Mouse (Mus musculus): ENCODE data around the gene Spata16. TPM values are rescaled to one million over a fixed set of nuclear protein-coding genes. Genes with fewer than 3 reads are reported as not detected.

Gene Spata16
- polyA plus RNA-seq, 1 experiment, result not detected

DNA sequence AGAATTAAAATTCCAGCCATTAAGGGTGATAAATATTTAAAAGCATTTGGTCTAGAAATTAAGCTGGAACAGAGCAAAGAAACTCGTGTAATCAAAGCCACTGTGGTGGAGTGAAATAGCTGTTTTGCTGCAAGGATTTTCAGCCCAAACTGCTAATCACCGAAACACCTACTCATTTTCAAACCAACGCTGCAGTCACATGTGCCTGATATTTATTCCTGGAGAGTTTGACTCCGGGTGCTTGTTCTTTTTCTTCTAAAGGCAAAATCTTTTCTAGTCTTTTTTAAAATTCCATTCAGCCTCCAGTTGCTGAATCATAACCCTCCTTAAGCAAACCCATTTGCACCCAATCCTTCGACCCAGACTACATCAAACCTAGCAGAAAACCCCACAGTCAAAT lies 329.4 kb downstream of the Spata16 start:
- no peaks in the 10 kb centered on the region for H3K4me1 ChIP-seq (ENCODE audit: control insufficient read depth, insufficient read depth, low read length)
- no peak overlapping the region for H3K4me3 ChIP-seq (ENCODE audit: insufficient read depth, low read length)
- TF ChIP-seq CTCF (IDR thresholded peaks at IDR 0.05; ENCODE audit: low read depth, low read length) (no peak), POLR2A (IDR thresholded peaks at IDR 0.05; ENCODE audit: borderline replicate concordance, low read depth, low read length) (no peak)
- H3K27ac ChIP-seq (ENCODE audit: insufficient read depth, low read depth, low read length), result no peak overlapping the region

DNA sequence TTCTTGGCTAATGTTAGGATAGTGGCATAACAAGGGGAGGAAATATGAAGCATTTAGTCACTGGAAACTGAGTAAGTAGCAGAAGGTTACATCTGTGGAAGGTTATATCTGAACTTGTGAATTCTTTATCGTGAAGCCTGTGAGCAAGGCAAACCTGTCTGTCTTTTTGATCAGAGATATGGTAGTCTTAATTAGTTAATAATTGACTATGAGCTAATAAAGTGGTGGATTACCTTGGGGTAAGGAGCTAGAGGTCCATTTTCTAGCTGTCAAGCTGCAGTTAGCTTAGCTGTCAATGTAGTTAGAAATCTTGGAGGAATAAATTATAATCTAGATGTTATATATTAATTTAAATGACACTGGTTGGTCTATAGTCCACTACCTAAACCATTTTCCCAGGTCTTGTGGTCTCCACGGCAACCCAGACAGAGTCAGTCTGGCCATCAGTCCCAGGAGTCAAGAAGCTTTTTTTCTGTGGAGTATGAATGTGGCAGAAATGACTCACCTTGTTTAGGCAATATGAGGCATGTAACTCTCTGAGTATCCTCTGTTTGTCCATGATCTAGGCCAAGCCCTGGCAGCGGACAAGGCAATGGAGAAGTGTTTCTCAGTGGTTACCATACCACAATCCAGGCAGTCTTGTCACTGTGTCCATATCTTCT lies 331.6 kb downstream of the Spata16 start:
- no peak overlapping the region for H3K4me3 ChIP-seq (ENCODE audit: insufficient read depth, low read length)
- no peak overlapping the region for H3K27ac ChIP-seq (ENCODE audit: insufficient read depth, low read depth, low read length)
- TF ChIP-seq POLR2A (IDR thresholded peaks at IDR 0.05; ENCODE audit: borderline replicate concordance, low read depth, low read length), result no peak
- no peak for TF ChIP-seq CTCF (IDR thresholded peaks at IDR 0.05; ENCODE audit: low read depth, low read length)
- no peaks in the 10 kb centered on the region for H3K4me1 ChIP-seq (ENCODE audit: control insufficient read depth, insufficient read depth, low read length)

DNA sequence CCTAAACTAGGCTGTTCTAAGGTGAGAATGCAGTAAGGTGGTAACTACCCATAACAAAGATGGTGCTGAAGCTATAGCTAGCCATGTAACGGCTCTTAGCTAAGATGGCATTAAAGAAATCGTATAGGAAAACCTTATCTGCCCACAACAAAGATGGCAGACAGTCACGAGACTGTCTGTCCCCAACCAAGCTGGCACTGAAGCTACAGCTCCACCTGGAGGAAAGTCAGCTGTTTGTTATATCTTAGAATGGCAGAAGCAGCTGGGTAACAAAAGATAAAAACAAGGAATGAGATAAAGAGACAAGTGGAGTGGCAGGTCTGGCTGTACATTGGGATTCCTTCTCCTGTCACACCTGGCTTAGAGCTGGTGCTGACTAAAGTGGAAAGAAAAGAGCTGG lies 333.1 kb downstream of the Spata16 start:
- no peak overlapping the region for H3K4me3 ChIP-seq (ENCODE audit: insufficient read depth, low read length)
- TF ChIP-seq CTCF (IDR thresholded peaks at IDR 0.05; ENCODE audit: low read depth, low read length) (no peak), POLR2A (IDR thresholded peaks at IDR 0.05; ENCODE audit: borderline replicate concordance, low read depth, low read length) (no peak)
- no peaks in the 10 kb centered on the region for H3K4me1 ChIP-seq (ENCODE audit: control insufficient read depth, insufficient read depth, low read length)
- no peak overlapping the region for H3K27ac ChIP-seq (ENCODE audit: insufficient read depth, low read depth, low read length)

DNA sequence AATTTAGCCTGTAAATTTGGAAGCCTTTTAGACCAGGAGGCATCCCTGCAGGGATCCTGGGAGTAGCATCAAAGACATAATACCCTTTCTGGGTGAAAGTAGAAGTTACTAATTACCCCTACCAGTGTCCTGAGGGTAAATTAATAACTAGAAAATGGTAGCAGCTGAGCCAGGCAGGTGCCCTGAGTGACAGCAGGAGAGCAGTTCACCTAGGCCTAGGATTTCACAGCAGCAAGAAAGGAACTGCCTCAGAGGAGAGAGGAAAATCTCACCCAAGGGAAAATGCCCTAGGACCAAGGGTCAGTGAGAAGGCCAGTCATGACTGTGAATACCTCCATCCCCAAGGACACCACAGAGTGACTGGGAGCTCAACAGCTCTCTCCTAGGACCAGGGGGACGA lies 333.9 kb downstream of the Spata16 start:
- TF ChIP-seq POLR2A (IDR thresholded peaks at IDR 0.05; ENCODE audit: borderline replicate concordance, low read depth, low read length), result no peak
- no peak for TF ChIP-seq CTCF (IDR thresholded peaks at IDR 0.05; ENCODE audit: low read depth, low read length)
- H3K4me1 ChIP-seq (ENCODE audit: control insufficient read depth, insufficient read depth, low read length), result no peaks in the 10 kb centered on the region
- H3K4me3 ChIP-seq (ENCODE audit: insufficient read depth, low read length), result no peak overlapping the region
- H3K27ac ChIP-seq (ENCODE audit: insufficient read depth, low read depth, low read length), result no peak overlapping the region

DNA sequence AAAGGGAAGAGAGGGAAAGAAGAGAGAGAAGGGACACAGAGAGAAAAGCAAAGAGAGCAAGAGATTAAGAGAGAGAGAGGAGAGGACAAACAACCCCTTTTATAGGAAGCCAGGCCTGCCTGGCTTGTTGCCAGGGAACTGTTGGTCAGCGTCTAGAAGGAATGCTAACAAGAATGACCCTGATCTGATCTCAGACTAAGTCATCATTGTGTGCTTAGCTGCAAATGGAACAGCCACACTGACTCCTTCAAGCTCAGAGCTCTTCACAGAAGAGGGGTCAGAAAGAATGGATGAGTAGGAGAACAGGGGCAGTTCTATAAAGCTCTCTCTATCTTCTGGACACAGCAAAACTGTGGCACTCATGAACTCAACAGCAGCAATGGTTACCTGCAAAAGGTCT lies 334.7 kb downstream of the Spata16 start:
- Histone ChIP-seq H3K27ac (ENCODE audit: insufficient read depth, low read depth, low read length) (no peak overlapping the region), H3K4me1 (ENCODE audit: control insufficient read depth, insufficient read depth, low read length) (no peaks in the 10 kb centered on the region), H3K4me3 (ENCODE audit: insufficient read depth, low read length) (no peak overlapping the region)
- TF ChIP-seq POLR2A (IDR thresholded peaks at IDR 0.05; ENCODE audit: borderline replicate concordance, low read depth, low read length) (no peak), CTCF (IDR thresholded peaks at IDR 0.05; ENCODE audit: low read depth, low read length) (no peak)

DNA sequence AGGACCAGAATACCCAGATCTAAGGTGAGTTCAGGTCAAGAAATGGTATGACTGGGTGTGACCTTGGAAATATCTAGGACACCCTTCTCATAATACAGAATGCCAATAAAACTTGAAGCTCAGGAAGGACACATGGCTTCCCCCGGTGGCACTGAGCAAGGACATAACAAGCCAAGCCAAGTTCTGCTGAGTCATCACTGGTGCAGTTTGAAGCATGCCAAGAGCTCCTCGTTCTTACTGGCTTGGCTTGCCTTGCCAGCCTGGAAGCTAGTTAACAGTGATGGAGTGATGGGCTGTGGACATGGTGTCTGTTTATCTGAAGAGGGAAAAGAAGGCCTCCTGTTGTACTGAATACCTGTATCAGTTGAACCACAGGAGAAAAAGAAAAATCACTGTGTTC lies 342.2 kb downstream of the Spata16 start:
- no peak for TF ChIP-seq POLR2A (IDR thresholded peaks at IDR 0.05; ENCODE audit: borderline replicate concordance, low read depth, low read length)
- no peak for TF ChIP-seq CTCF (IDR thresholded peaks at IDR 0.05; ENCODE audit: low read depth, low read length)

DNA sequence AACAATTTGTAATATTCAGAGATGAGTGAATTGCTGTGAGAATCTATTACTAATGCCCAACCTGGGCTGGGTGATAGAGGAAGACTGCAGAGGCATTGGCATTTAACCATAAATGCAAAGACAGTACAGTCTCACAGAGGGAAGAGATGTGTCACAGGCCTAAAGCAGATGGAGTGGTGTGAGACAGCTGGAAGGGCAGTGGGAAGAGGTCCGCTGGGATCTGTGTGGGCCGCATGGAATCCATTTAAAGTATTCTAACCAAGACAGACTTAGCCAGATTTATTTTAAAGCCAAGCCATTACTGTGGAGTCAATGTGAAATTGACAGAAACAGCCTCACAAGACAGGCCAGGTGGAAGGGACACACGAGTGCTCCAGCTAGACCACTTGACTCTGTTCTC lies 343.0 kb downstream of the Spata16 start:
- Histone ChIP-seq H3K4me3 (ENCODE audit: insufficient read depth, low read length) (no peak overlapping the region), H3K4me1 (ENCODE audit: control insufficient read depth, insufficient read depth, low read length) (no peaks in the 10 kb centered on the region), H3K27ac (ENCODE audit: insufficient read depth, low read depth, low read length) (no peak overlapping the region)
- TF ChIP-seq CTCF (IDR thresholded peaks at IDR 0.05; ENCODE audit: low read depth, low read length) (no peak), POLR2A (IDR thresholded peaks at IDR 0.05; ENCODE audit: borderline replicate concordance, low read depth, low read length) (no peak)

More for the DNA sequence above, 342.2 kb downstream of the Spata16 start:
- no peak overlapping the region for H3K27ac ChIP-seq (ENCODE audit: insufficient read depth, low read depth, low read length)
- H3K4me3 ChIP-seq (ENCODE audit: insufficient read depth, low read length), result no peak overlapping the region
- H3K4me1 ChIP-seq (ENCODE audit: control insufficient read depth, insufficient read depth, low read length), result no peaks in the 10 kb centered on the region

DNA sequence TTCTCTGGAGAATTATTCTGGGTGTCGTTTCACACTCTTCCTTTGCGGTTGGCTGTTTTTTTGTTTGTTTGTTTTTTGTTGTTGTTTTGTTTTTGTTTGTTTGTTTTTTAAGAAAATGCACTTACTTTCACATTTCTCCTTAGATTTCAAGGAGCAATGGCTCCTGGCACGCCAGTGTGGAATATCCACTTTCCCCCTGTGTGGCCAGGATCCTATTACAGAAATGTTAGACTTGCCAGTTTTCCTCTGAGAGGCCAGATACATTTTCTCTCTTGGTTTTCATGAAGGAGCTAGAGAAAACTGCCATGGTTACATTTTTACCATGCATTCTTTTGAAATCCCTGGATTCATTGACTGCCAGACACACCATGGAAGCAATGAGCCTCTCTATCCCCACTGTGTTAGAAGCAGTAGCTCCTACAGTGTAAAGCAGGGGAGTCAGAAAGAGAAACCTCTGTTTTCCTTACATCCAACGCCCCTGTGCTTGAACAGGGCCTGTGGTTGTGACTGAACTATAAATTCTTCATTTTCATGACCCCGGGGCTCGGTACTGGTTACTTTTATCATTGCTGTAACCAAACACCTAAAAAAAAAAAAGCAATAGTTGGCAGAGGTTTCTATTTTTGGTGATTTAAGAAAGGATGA lies 344.7 kb downstream of the Spata16 start:
- TF ChIP-seq CTCF (IDR thresholded peaks at IDR 0.05; ENCODE audit: low read depth, low read length), result no peak
- Histone ChIP-seq H3K27ac (ENCODE audit: insufficient read depth, low read depth, low read length) (no peak overlapping the region), H3K4me1 (ENCODE audit: control insufficient read depth, insufficient read depth, low read length) (no peaks in the 10 kb centered on the region), H3K4me3 (ENCODE audit: insufficient read depth, low read length) (no peak overlapping the region)

DNA sequence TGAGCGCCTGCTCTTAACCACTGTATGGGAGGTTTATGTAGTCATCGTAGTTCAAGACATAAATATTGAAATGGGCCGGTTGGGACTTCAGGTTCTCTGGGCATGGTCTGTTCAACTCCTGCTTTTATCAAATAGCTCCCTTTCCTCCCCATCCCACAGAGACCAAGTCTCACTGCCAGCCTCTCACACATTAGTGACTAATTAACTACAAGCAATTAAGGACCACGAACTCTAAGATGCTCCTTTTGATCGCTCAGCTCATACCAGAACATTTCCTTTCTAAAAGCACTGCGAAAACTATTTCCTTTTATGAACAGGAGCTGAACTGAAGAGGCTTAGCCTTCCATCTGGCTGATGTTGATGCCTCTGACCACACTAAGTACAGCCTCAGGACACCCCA lies 346.3 kb downstream of the Spata16 start:
- TF ChIP-seq CTCF (IDR thresholded peaks at IDR 0.05; ENCODE audit: low read depth, low read length), result no peak
- TF ChIP-seq POLR2A (IDR thresholded peaks at IDR 0.05; ENCODE audit: borderline replicate concordance, low read depth, low read length), result no peak
- H3K4me3 ChIP-seq (ENCODE audit: insufficient read depth, low read length), result no peak overlapping the region

DNA sequence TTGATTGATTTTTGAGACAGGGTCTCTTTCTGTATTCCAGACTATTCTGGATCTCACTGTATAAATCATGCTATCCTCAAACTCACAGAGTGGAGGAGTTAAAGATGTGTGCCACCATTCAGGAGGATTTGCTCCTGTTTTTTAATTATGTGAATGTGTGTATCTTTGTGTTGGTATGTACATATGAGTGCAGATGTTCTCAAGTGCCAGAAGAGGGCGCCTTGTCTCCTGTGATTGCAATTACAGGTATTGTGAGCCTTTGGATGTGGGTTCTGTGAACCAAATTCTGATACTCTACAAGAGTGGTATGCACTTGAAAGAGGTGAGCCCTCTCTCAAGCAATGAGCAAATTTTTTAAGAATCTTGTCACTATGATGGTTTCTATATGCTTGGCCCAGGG lies 369.4 kb downstream of the Spata16 start:
- no peak overlapping the region for H3K27ac ChIP-seq (ENCODE audit: insufficient read depth, low read depth, low read length)
- TF ChIP-seq POLR2A (IDR thresholded peaks at IDR 0.05; ENCODE audit: borderline replicate concordance, low read depth, low read length), result no peak
- TF ChIP-seq CTCF (IDR thresholded peaks at IDR 0.05; ENCODE audit: low read depth, low read length), result no peak
- H3K4me3 ChIP-seq (ENCODE audit: insufficient read depth, low read length), result no peak overlapping the region
- no peaks in the 10 kb centered on the region for H3K4me1 ChIP-seq (ENCODE audit: control insufficient read depth, insufficient read depth, low read length)

More for the DNA sequence above, 346.3 kb downstream of the Spata16 start:
- no peaks in the 10 kb centered on the region for H3K4me1 ChIP-seq (ENCODE audit: control insufficient read depth, insufficient read depth, low read length)
- no peak overlapping the region for H3K27ac ChIP-seq (ENCODE audit: insufficient read depth, low read depth, low read length)
